Mouse (Mus musculus) lung, postnatal 10 days (tissue): ENCODE data around the gene Mgat4e.

ENCODE experiments used
- DNase-seq: peaks from one replicate; pipeline ENCODE4 v3.0.0; 2021

The Mgat4e gene

GRCm38 (mm10) chr1:134513312-134513860 lies 36.1 kb downstream of the Mgat4e start:
- DNase-seq: peak; percentile 66

- DNase-seq: no peak
Observed at GRCm38 (mm10) chr1:134512584-134512983, 36.9 kb downstream of the Mgat4e start.

- no peak for DNase-seq
Observed at GRCm38 (mm10) chr1:134512183-134512582, 37.3 kb downstream of the Mgat4e start.

- no peak for DNase-seq
Observed at GRCm38 (mm10) chr1:134510018-134510417, 39.5 kb downstream of the Mgat4e start.

GRCm38 (mm10) chr1:134506201-134506600 lies 43.3 kb downstream of the Mgat4e start:
- DNase-seq: no peak

- DNase-seq: no peak
Observed at GRCm38 (mm10) chr1:134500916-134501315, 48.6 kb downstream of the Mgat4e start.

- no peak for DNase-seq
Observed at GRCm38 (mm10) chr1:134495991-134496390, 53.5 kb downstream of the Mgat4e start.

GRCm38 (mm10) chr1:134495216-134495539 lies 54.3 kb downstream of the Mgat4e start:
- DNase-seq: no peak

- peak; percentile 99 for DNase-seq
Observed at GRCm38 (mm10) chr1:134494428-134495215, 54.9 kb downstream of the Mgat4e start, which contains the start of gene Rabif. Gene Rabif (plus strand): TSS chr1:134494648.

GRCm38 (mm10) chr1:134493956-134494355 lies 55.5 kb downstream of the Mgat4e start:
- no peak for DNase-seq

- no peak for DNase-seq
Observed at GRCm38 (mm10) chr1:134493496-134493895, 56.0 kb downstream of the Mgat4e start.

GRCm38 (mm10) chr1:134492276-134492675 lies 57.2 kb downstream of the Mgat4e start:
- no peak for DNase-seq
